Mouse (Mus musculus) c-Kit-negative CD71-positive TER-119-positive erythroid progenitor cells, embryonic 14.5 days (primary cell): ENCODE results near the gene Itgav.
"Not testable (repeated sequence)": the region's sequence is repeated elsewhere in the genome, so short reads cannot be mapped to it uniquely, and the experiment has no call there.

Experiments
- DNase-seq: peaks from one replicate; pipeline ENCODE4 v3.0.0-alpha.2; 2013; ENCODE audit warnings: low read depth, low spot score

Gene Itgav

GRCm38 (mm10) chr2:83709896-83710524 is 14.2 kb upstream of the Itgav start:
- DNase-seq: no peak

GRCm38 (mm10) chr2:83713281-83713680 is 10.9 kb upstream of the Itgav start:
- DNase-seq: not testable (repeated sequence)

GRCm38 (mm10) chr2:83713946-83714345 is 10.3 kb upstream of the Itgav start:
- DNase-seq: no peak

- DNase-seq: no peak
Measured at GRCm38 (mm10) chr2:83714783-83715182, 9.4 kb upstream of the Itgav start.

- DNase-seq: no peak
Measured at GRCm38 (mm10) chr2:83718341-83718740, 5.9 kb upstream of the Itgav start.

GRCm38 (mm10) chr2:83721635-83722034 is 2.6 kb upstream of the Itgav start:
- DNase-seq: no peak

- DNase-seq: no peak
Measured at GRCm38 (mm10) chr2:83722936-83723335, 1.3 kb upstream of the Itgav start.

- no peak for DNase-seq
Measured at GRCm38 (mm10) chr2:83723346-83723745, 851 bp upstream of the Itgav start.

GRCm38 (mm10) chr2:83724827-83725730 is 882 bp downstream of the Itgav start:
- no peak for DNase-seq

- no peak for DNase-seq
Measured at GRCm38 (mm10) chr2:83725796-83726195, 1.6 kb downstream of the Itgav start.

GRCm38 (mm10) chr2:83728238-83728682 is 4.1 kb downstream of the Itgav start:
- no peak for DNase-seq

- no peak for DNase-seq
Measured at GRCm38 (mm10) chr2:83729339-83729738, 5.1 kb downstream of the Itgav start.

- DNase-seq: no peak
Measured at GRCm38 (mm10) chr2:83732896-83733295, 8.7 kb downstream of the Itgav start.

- DNase-seq: no peak
Measured at GRCm38 (mm10) chr2:83733981-83734393, 9.8 kb downstream of the Itgav start.

GRCm38 (mm10) chr2:83735276-83735675 is 11.1 kb downstream of the Itgav start:
- DNase-seq: no peak

- DNase-seq: no peak
Measured at GRCm38 (mm10) chr2:83736836-83737235, 12.6 kb downstream of the Itgav start.

GRCm38 (mm10) chr2:83738586-83739251 is 14.5 kb downstream of the Itgav start:
- no peak for DNase-seq

GRCm38 (mm10) chr2:83739461-83740124 is 15.4 kb downstream of the Itgav start:
- DNase-seq: no peak

GRCm38 (mm10) chr2:83740601-83741031 is 16.4 kb downstream of the Itgav start:
- DNase-seq: no peak

- no peak for DNase-seq
Measured at GRCm38 (mm10) chr2:83742210-83742609, 18.0 kb downstream of the Itgav start.

- DNase-seq: no peak
Measured at GRCm38 (mm10) chr2:83742836-83743235, 18.6 kb downstream of the Itgav start.
